Mouse (Mus musculus): ENCODE data around the gene Parvb.

GRCm38 (mm10) chr15:84299662-84300333 lies 68.0 kb downstream of the Parvb start:
- TF ChIP-seq CTCF (IDR thresholded peaks at IDR 0.05; ENCODE audit: control insufficient read depth, insufficient read depth, insufficient replicate concordance, low read depth, low read length) (no peak), POLR2A (IDR thresholded peaks at IDR 0.05; ENCODE audit: control insufficient read depth, low read depth, low read length) (no peak)

Measured in testis, adult 2 months (tissue).